Mouse (Mus musculus): ENCODE measurements around the gene Cnnm3. TPM values are rescaled to one million over a fixed set of nuclear protein-coding genes. Genes with fewer than 3 reads are reported as not detected.

The Cnnm3 gene
- polyA plus RNA-seq, 1 experiment, result 5.6 TPM

DNA sequence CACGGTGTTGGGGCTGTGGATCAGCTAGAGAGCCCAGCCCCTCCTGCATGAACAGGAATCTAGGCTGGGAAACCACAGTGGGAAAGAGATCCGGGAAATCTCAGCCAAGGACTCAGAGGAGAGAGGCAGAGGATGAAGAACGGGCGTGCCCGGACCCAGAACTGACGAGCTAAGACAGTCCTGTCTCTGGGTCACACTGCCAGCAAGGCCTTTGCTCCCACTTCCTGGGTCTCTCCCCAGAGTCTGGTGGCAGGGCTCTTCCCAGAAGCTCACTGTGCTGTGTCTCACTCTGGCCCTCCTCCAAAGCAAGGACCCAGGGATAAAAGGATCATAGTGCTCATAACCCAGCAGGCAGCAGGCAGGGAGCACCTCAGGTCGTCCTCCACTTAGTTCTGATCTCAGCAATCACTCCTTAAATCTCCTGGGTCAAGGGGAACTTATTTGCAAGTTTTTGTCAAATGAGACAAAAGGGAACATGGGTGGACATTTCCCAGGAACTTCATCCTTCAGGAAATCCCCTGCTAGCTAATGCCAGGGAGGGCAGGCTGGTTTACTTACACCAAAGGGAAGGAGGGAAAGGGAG lies 58.1 kb downstream of the Cnnm3 start:
- no peak for TF ChIP-seq POLR2A (IDR thresholded peaks at IDR 0.05; ENCODE audit: control insufficient read depth, low read depth, low read length)
- TF ChIP-seq CTCF (IDR thresholded peaks at IDR 0.05; ENCODE audit: control insufficient read depth, insufficient read depth, insufficient replicate concordance, low read depth, low read length), result no peak
- H3K27me3 ChIP-seq (ENCODE audit: control insufficient read depth, insufficient read depth, low read length), result no peaks in the 10 kb centered on the region
- H3K27ac ChIP-seq (ENCODE audit: control insufficient read depth, insufficient read depth, low read depth, low read length), result peak overlapping the region; percentile 37; the same call in 1 of the 2 replicates
- no peak overlapping the region for H3K4me3 ChIP-seq (ENCODE audit: control insufficient read depth, low read depth, low read length)
- peaks cover 4% of the 10 kb centered on the region for H3K4me1 ChIP-seq (ENCODE audit: control insufficient read depth, insufficient read depth, low read length)
- no peaks in the 10 kb centered on the region for H3K36me3 ChIP-seq (ENCODE audit: control insufficient read depth, insufficient read depth, low read length)

DNA sequence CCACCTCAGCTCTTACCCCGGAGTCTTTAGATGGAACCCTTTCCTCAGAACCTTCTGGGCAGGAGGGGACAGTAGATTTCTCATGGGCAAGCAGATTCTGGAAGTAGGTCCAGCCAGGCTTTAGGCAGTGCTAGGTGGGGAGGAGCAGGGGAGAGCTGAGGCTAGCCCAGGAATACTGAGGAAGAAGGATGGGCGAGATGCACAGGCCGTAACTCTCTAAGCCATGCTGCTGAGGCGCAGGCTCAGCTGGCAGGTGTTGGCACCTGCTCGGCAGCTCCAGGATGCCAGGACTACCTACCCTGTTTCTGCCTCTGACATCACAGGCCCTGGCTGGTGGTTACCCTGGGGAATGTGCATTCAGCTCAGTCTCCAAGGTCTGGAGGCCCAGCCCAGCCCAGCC lies 58.7 kb downstream of the Cnnm3 start:
- H3K36me3 ChIP-seq (ENCODE audit: control insufficient read depth, insufficient read depth, low read length), result no peaks in the 10 kb centered on the region
- peaks cover 4% of the 10 kb centered on the region for H3K4me1 ChIP-seq (ENCODE audit: control insufficient read depth, insufficient read depth, low read length)
- H3K4me3 ChIP-seq (ENCODE audit: control insufficient read depth, low read depth, low read length), result no peak overlapping the region
- TF ChIP-seq CTCF (IDR thresholded peaks at IDR 0.05; ENCODE audit: control insufficient read depth, insufficient read depth, insufficient replicate concordance, low read depth, low read length), result no peak
- no peak for TF ChIP-seq POLR2A (IDR thresholded peaks at IDR 0.05; ENCODE audit: control insufficient read depth, low read depth, low read length)
- 0 out of 2 replicates have a peak overlapping the region, but pooled peaks have one; percentile 10 for H3K27ac ChIP-seq (ENCODE audit: control insufficient read depth, insufficient read depth, low read depth, low read length)
- H3K27me3 ChIP-seq (ENCODE audit: control insufficient read depth, insufficient read depth, low read length), result no peaks in the 10 kb centered on the region

DNA sequence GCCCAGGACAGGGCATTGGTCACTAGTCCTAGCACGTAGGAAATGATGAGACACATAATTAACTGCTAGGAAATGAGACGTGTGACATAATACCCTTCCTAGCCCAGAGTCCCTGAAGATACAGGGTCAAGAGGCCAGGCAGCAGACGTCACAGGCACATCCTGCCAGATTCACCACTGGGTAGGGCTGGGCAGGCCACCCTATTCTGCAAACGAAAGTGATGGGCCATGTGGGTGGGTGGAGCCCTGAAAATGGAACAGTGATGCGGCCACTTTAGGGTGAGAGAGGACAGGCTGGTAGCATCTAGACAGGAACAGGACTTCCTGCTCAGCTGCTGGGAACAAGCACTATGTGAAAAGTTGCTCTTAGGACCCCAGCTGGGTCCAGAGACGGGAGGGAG lies 60.0 kb downstream of the Cnnm3 start:
- H3K4me1 ChIP-seq (ENCODE audit: control insufficient read depth, insufficient read depth, low read length), result peaks cover 4% of the 10 kb centered on the region
- TF ChIP-seq POLR2A (IDR thresholded peaks at IDR 0.05; ENCODE audit: control insufficient read depth, low read depth, low read length) (no peak), CTCF (IDR thresholded peaks at IDR 0.05; ENCODE audit: control insufficient read depth, insufficient read depth, insufficient replicate concordance, low read depth, low read length) (no peak)
- H3K27me3 ChIP-seq (ENCODE audit: control insufficient read depth, insufficient read depth, low read length), result no peaks in the 10 kb centered on the region
- peak overlapping the region; percentile 2; the same call in 1 of the 2 replicates for H3K27ac ChIP-seq (ENCODE audit: control insufficient read depth, insufficient read depth, low read depth, low read length)
- no peaks in the 10 kb centered on the region for H3K36me3 ChIP-seq (ENCODE audit: control insufficient read depth, insufficient read depth, low read length)
- no peak overlapping the region for H3K4me3 ChIP-seq (ENCODE audit: control insufficient read depth, low read depth, low read length)

DNA sequence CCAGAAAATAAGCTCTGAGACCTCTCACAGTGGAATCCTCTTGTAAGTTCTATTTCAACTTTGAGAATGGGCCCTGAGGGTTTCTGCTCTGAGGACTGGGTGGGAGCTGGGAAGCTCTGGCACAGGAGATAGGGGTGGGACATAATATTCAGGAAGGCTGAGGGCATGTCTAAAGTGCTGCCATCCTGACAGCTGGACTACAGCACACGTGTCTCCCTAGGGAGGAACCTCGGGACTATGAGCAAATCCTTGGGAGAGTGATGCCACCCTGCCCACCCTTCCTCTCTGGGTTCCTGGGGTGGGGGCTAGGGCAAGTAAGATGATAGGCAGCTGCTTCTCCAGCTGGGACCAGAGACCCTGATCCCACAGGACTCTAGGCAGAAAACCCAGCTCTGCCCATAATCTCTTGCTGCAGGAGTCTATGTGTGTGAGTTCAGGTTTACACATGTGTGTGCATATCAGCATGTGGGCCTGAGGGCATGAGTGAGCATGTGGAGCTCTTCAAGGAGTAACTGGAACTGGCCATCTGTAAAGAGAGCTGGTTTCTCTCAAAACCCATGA lies 60.6 kb downstream of the Cnnm3 start:
- Histone ChIP-seq H3K4me3 (ENCODE audit: control insufficient read depth, low read depth, low read length) (no peak overlapping the region), H3K27ac (ENCODE audit: control insufficient read depth, insufficient read depth, low read depth, low read length) (peak overlapping the region; percentile 2), H3K36me3 (ENCODE audit: control insufficient read depth, insufficient read depth, low read length) (no peaks in the 10 kb centered on the region), H3K4me1 (ENCODE audit: control insufficient read depth, insufficient read depth, low read length) (peaks cover 4% of the 10 kb centered on the region), H3K27me3 (ENCODE audit: control insufficient read depth, insufficient read depth, low read length) (no peaks in the 10 kb centered on the region)
- TF ChIP-seq CTCF (IDR thresholded peaks at IDR 0.05; ENCODE audit: control insufficient read depth, insufficient read depth, insufficient replicate concordance, low read depth, low read length) (no peak), POLR2A (IDR thresholded peaks at IDR 0.05; ENCODE audit: control insufficient read depth, low read depth, low read length) (no peak)

DNA sequence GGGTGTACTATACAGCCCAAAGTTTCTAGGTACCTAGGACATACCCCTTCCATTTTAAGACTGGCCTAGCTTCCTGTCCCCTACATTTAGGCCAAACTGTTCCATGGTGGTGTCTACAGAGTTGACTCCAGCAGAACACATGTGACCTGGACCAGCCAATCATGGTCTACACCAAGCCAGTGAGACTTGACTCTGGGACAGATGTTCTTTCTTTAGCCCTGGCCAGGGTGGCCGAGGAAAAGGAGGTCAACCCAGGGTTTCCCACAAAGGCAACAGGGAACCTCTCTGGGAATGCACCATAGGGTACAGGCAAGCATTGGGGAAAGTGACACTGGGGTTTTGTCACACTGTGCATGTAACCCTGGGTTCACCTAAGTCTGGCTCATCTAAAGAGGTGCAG lies 61.0 kb downstream of the Cnnm3 start:
- no peak overlapping the region for H3K4me3 ChIP-seq (ENCODE audit: control insufficient read depth, low read depth, low read length)
- peaks cover 4% of the 10 kb centered on the region for H3K4me1 ChIP-seq (ENCODE audit: control insufficient read depth, insufficient read depth, low read length)
- H3K27ac ChIP-seq (ENCODE audit: control insufficient read depth, insufficient read depth, low read depth, low read length), result no peak overlapping the region; the same call in 1 of the 2 replicates
- no peaks in the 10 kb centered on the region for H3K36me3 ChIP-seq (ENCODE audit: control insufficient read depth, insufficient read depth, low read length)
- no peak for TF ChIP-seq CTCF (IDR thresholded peaks at IDR 0.05; ENCODE audit: control insufficient read depth, insufficient read depth, insufficient replicate concordance, low read depth, low read length)
- TF ChIP-seq POLR2A (IDR thresholded peaks at IDR 0.05; ENCODE audit: control insufficient read depth, low read depth, low read length), result no peak
- H3K27me3 ChIP-seq (ENCODE audit: control insufficient read depth, insufficient read depth, low read length), result no peaks in the 10 kb centered on the region

DNA sequence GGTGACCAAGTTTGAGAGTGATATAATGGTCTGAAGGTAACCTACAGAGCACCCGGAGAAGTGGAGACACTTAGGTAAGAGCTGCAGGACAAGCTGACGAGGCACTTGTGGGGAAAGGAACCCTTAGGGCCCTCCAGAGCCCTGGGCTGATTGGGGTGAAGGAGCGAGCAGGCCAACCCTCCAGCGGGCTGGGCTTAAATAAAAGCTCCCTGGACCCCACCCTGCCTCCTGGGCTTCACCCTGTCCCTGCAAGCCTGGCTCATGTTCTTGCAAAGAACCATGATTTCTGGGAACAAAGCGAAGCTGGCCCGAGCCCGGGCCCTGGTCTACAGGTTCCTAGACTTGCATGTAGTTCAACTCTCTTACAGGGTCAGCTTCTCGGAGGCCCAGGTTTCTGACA lies 61.9 kb downstream of the Cnnm3 start:
- Histone ChIP-seq H3K4me1 (ENCODE audit: control insufficient read depth, insufficient read depth, low read length) (peaks cover 4% of the 10 kb centered on the region), H3K4me3 (ENCODE audit: control insufficient read depth, low read depth, low read length) (no peak overlapping the region), H3K27ac (ENCODE audit: control insufficient read depth, insufficient read depth, low read depth, low read length) (peak overlapping the region; percentile 51; the same call in 1 of the 2 replicates), H3K36me3 (ENCODE audit: control insufficient read depth, insufficient read depth, low read length) (no peaks in the 10 kb centered on the region), H3K27me3 (ENCODE audit: control insufficient read depth, insufficient read depth, low read length) (no peaks in the 10 kb centered on the region)
- TF ChIP-seq POLR2A (IDR thresholded peaks at IDR 0.05; ENCODE audit: control insufficient read depth, low read depth, low read length) (no peak), CTCF (IDR thresholded peaks at IDR 0.05; ENCODE audit: control insufficient read depth, insufficient read depth, insufficient replicate concordance, low read depth, low read length) (no peak)

DNA sequence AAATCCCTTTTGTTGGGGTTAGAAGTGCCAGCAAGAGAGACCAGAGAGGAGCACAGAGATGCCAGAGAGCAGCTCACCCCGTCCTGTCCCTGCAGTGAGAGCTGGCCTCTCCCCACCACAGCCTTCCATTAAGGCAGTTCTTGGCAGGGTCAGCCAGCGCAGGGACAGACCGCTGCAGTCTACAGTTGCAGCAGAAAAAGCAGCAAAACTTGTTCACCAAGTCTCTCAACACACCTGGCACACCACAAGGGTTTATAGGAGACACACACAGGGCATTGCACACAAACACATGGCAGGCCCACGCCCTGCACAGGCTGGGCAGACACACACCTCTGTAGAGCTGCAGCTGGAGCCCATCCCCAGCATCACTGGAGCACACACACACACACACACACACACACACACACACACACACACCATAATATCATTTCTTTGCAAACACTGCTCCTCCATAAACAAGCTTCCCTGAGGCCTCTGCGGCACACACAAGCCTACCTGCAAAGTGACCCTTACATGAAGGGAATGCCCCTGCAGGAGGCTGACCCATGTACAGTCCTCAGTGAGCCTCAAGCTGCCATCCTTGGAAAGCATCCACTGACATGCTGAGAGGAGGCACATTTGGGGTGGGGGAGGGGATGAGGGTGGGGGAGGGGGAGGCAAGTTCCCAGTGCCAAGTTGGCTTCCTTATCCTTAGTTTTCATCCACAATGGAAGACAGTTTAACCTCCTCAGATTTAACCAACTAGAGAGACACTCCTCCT lies 62.7 kb downstream of the Cnnm3 start:
- no peaks in the 10 kb centered on the region for H3K27me3 ChIP-seq (ENCODE audit: control insufficient read depth, insufficient read depth, low read length)
- no peak overlapping the region; the same call in 1 of the 2 replicates for H3K27ac ChIP-seq (ENCODE audit: control insufficient read depth, insufficient read depth, low read depth, low read length)
- H3K4me1 ChIP-seq (ENCODE audit: control insufficient read depth, insufficient read depth, low read length), result peaks cover 4% of the 10 kb centered on the region
- H3K4me3 ChIP-seq (ENCODE audit: control insufficient read depth, low read depth, low read length), result no peak overlapping the region
- TF ChIP-seq POLR2A (IDR thresholded peaks at IDR 0.05; ENCODE audit: control insufficient read depth, low read depth, low read length), result no peak
- TF ChIP-seq CTCF (IDR thresholded peaks at IDR 0.05; ENCODE audit: control insufficient read depth, insufficient read depth, insufficient replicate concordance, low read depth, low read length), result no peak
- H3K36me3 ChIP-seq (ENCODE audit: control insufficient read depth, insufficient read depth, low read length), result no peaks in the 10 kb centered on the region

All from testis, adult 2 months (tissue).